Mouse (Mus musculus) neural tube, embryonic 15.5 days (tissue): ENCODE data around the gene Ccdc89. TPM values are rescaled to one million over a fixed set of nuclear protein-coding genes. Genes with fewer than 3 reads are reported as not detected.
A peak's percentile ranks its signal among the peaks of the same experiment; 100 is the strongest.

Experiments
- ATAC-seq: fragments of 200-750 bp; cut with Nextera tagmentation; 2 replicates; pipeline ENCODE4 v1.8.0; 2017; ENCODE audit warnings: mild to moderate bottlenecking, moderate TSS enrichment, moderate library complexity; ENCODE audit not compliant: low FRiP score
- H3K27ac ChIP-seq: fragments of 300-500 bp; sonication (generic); replicated peaks from 2 replicates; pipeline ENCODE4 v1.5.1; 2015; ENCODE audit warnings: mild to moderate bottlenecking, inconsistent platforms
- H3K27me3 ChIP-seq: fragments of 300-500 bp; sonication (generic); replicated peaks from 2 replicates; pipeline ENCODE4 v1.6.1; 2015; ENCODE audit warnings: inconsistent platforms
- H3K36me3 ChIP-seq: fragments of 300-500 bp; sonication (generic); 2 replicates; pipeline ENCODE4 v1.6.1; 2015; ENCODE audit warnings: inconsistent platforms
- H3K4me1 ChIP-seq: fragments of 300-500 bp; sonication (generic); 2 replicates; pipeline ENCODE4 v1.6.1; 2015; ENCODE audit warnings: inconsistent platforms
- H3K4me2 ChIP-seq: fragments of 300-500 bp; sonication (generic); 2 replicates; pipeline ENCODE4 v1.6.1; 2015; ENCODE audit warnings: inconsistent platforms, mild to moderate bottlenecking, moderate library complexity
- H3K4me3 ChIP-seq: fragments of 300-500 bp; sonication (generic); replicated peaks from 2 replicates; pipeline ENCODE4 v1.5.1; 2015; ENCODE audit warnings: mild to moderate bottlenecking, inconsistent platforms
- H3K9ac ChIP-seq: fragments of 300-500 bp; sonication (generic); replicated peaks from 2 replicates; pipeline ENCODE4 v1.6.1; 2015; ENCODE audit warnings: mild to moderate bottlenecking, inconsistent platforms
- H3K9me3 ChIP-seq: fragments of 300-500 bp; sonication (generic); replicated peaks from 2 replicates; pipeline ENCODE4 v1.6.1; 2016; ENCODE audit warnings: inconsistent platforms
- WGBS: fragments of 180-500 bp; shearing (Covaris S2); methylation state at CpG from one replicate; pipeline ENCODE4 v1.1.7; 2015; ENCODE audit warnings: mixed read lengths; 5-methylcytosine and 5-hydroxymethylcytosine counted together
- polyA plus RNA-seq: library from polyadenylated mRNA; unstranded; fragments of >200 nt; fragmentation: Nextera tagmentation; extraction: Ambion mirVana; gene quantifications from 2 replicates; pipeline ENCODE4 v1.2.1, GENCODE M21; 2015

Ccdc89 gene
- 1.3 and 1.5 TPM in 2 replicates for polyA plus RNA-seq

- H3K36me3 ChIP-seq, result no peaks in the 10 kb centered on the region
- peak within 1 kb of the TSS; percentile 47 for H3K9ac ChIP-seq
- H3K4me2 ChIP-seq, result peak within 1 kb of the TSS; percentile 81
- H3K9me3 ChIP-seq, result no peaks in the 10 kb centered on the region
- H3K27ac ChIP-seq, result peak within 1 kb of the TSS; percentile 58
- H3K27me3 ChIP-seq, result no peaks in the 10 kb centered on the region
- H3K4me3 ChIP-seq, result peak within 1 kb of the TSS; percentile 47
- peaks cover 11% of the 10 kb centered on the region for H3K4me1 ChIP-seq
- WGBS, result 20% methylated on average over 29 of the region's 29 CpGs
- ATAC-seq, result peak; percentile 100
Measured at GRCm38 (mm10) chr7:90426020-90427001, at the start of gene Ccdc89. Ccdc89 (plus strand) TSS chr7:90426577.

- peaks cover 8% of the 10 kb centered on the region; the same call in 1 of the 2 replicates for H3K4me1 ChIP-seq
- no peak overlapping the region for H3K4me2 ChIP-seq
- no peak overlapping the region for H3K9ac ChIP-seq
- no peaks in the 10 kb centered on the region for H3K27me3 ChIP-seq
- no peaks in the 10 kb centered on the region for H3K9me3 ChIP-seq
- ATAC-seq, result no peak
- no peaks in the 10 kb centered on the region for H3K36me3 ChIP-seq
- 93% methylated on average over 2 of the region's 2 CpGs for WGBS
- no peak overlapping the region for H3K27ac ChIP-seq
- H3K4me3 ChIP-seq, result no peak overlapping the region
Measured at GRCm38 (mm10) chr7:90384411-90384810, 42.0 kb upstream of the Ccdc89 start.

GRCm38 (mm10) chr7:90386885-90387459 is 39.4 kb upstream of the Ccdc89 start:
- H3K27ac ChIP-seq, result peak overlapping the region; percentile 39; the same call in 1 of the 2 replicates
- peak overlapping the region; percentile 52 for H3K4me2 ChIP-seq
- H3K36me3 ChIP-seq, result no peaks in the 10 kb centered on the region
- H3K4me3 ChIP-seq, result peak overlapping the region; percentile 33
- no peaks in the 10 kb centered on the region for H3K27me3 ChIP-seq
- no peaks in the 10 kb centered on the region for H3K9me3 ChIP-seq
- peaks cover 8% of the 10 kb centered on the region; the same call in 1 of the 2 replicates for H3K4me1 ChIP-seq
- WGBS, result 2% methylated on average over 8 of the region's 8 CpGs
- peak; percentile 92 for ATAC-seq
- H3K9ac ChIP-seq, result peak overlapping the region; percentile 33

- no peaks in the 10 kb centered on the region for H3K27me3 ChIP-seq
- no peak for ATAC-seq
- WGBS, result 46% methylated on average over 3 of the region's 3 CpGs
- no peak overlapping the region for H3K4me3 ChIP-seq
- no peak overlapping the region for H3K27ac ChIP-seq
- peaks cover 8% of the 10 kb centered on the region; the same call in 1 of the 2 replicates for H3K4me1 ChIP-seq
- H3K9ac ChIP-seq, result no peak overlapping the region
- H3K36me3 ChIP-seq, result no peaks in the 10 kb centered on the region
- no peaks in the 10 kb centered on the region for H3K9me3 ChIP-seq
- no peak overlapping the region for H3K4me2 ChIP-seq
Measured at GRCm38 (mm10) chr7:90389765-90390164, 36.6 kb upstream of the Ccdc89 start.

- Histone ChIP-seq H3K36me3 (no peaks in the 10 kb centered on the region), H3K4me2 (no peak overlapping the region), H3K27ac (no peak overlapping the region), H3K4me1 (no peaks in the 10 kb centered on the region), H3K9ac (no peak overlapping the region), H3K9me3 (no peaks in the 10 kb centered on the region), H3K27me3 (no peaks in the 10 kb centered on the region), H3K4me3 (no peak overlapping the region)
- WGBS, result 70% methylated on average over 4 of the region's 4 CpGs
- no peak for ATAC-seq
Measured at GRCm38 (mm10) chr7:90395073-90395472, 31.3 kb upstream of the Ccdc89 start.

- Histone ChIP-seq H3K4me1 (no peaks in the 10 kb centered on the region), H3K27ac (no peak overlapping the region), H3K27me3 (no peaks in the 10 kb centered on the region), H3K4me2 (no peak overlapping the region), H3K9me3 (no peaks in the 10 kb centered on the region), H3K9ac (no peak overlapping the region), H3K4me3 (no peak overlapping the region), H3K36me3 (no peaks in the 10 kb centered on the region)
- WGBS, result 56% methylated on average over 5 of the region's 5 CpGs
- ATAC-seq, result no peak
Measured at GRCm38 (mm10) chr7:90395928-90396327, 30.4 kb upstream of the Ccdc89 start.

GRCm38 (mm10) chr7:90409934-90410333 is 16.4 kb upstream of the Ccdc89 start:
- H3K27me3 ChIP-seq, result no peaks in the 10 kb centered on the region
- H3K4me3 ChIP-seq, result no peak overlapping the region
- H3K27ac ChIP-seq, result no peak overlapping the region
- no peaks in the 10 kb centered on the region for H3K9me3 ChIP-seq
- ATAC-seq, result no peak
- no peak overlapping the region for H3K4me2 ChIP-seq
- no peaks in the 10 kb centered on the region for H3K4me1 ChIP-seq
- no peak overlapping the region for H3K9ac ChIP-seq
- no peaks in the 10 kb centered on the region for H3K36me3 ChIP-seq
- WGBS, result 44% methylated on average over 3 of the region's 3 CpGs

GRCm38 (mm10) chr7:90427006-90427405 is 629 bp downstream of the Ccdc89 start:
- 71% methylated on average over 9 of the region's 9 CpGs for WGBS
- peaks cover 11% of the 10 kb centered on the region for H3K4me1 ChIP-seq
- peak overlapping the region; percentile 54 for H3K27ac ChIP-seq
- no peaks in the 10 kb centered on the region for H3K36me3 ChIP-seq
- H3K4me3 ChIP-seq, result peak overlapping the region; percentile 47
- no peaks in the 10 kb centered on the region for H3K27me3 ChIP-seq
- H3K9me3 ChIP-seq, result no peaks in the 10 kb centered on the region
- peak overlapping the region; percentile 81 for H3K4me2 ChIP-seq
- peak overlapping the region; percentile 47 for H3K9ac ChIP-seq
- ATAC-seq, result no peak

- peaks cover 2% of the 10 kb centered on the region for H3K4me1 ChIP-seq
- no peak overlapping the region for H3K9ac ChIP-seq
- ATAC-seq, result no peak
- no peak overlapping the region for H3K4me3 ChIP-seq
- no peaks in the 10 kb centered on the region for H3K27me3 ChIP-seq
- no peak overlapping the region for H3K27ac ChIP-seq
- no peak overlapping the region for H3K4me2 ChIP-seq
- H3K36me3 ChIP-seq, result no peaks in the 10 kb centered on the region
- no peaks in the 10 kb centered on the region for H3K9me3 ChIP-seq
Measured at GRCm38 (mm10) chr7:90432221-90432620, 5.8 kb downstream of the Ccdc89 start.

GRCm38 (mm10) chr7:90440044-90440443 is 13.7 kb downstream of the Ccdc89 start:
- Histone ChIP-seq H3K9me3 (no peaks in the 10 kb centered on the region), H3K4me1 (peaks cover 4% of the 10 kb centered on the region; the same call in 1 of the 2 replicates), H3K4me3 (no peak overlapping the region), H3K27me3 (no peaks in the 10 kb centered on the region), H3K27ac (no peak overlapping the region), H3K9ac (no peak overlapping the region), H3K4me2 (no peak overlapping the region), H3K36me3 (no peaks in the 10 kb centered on the region)
- ATAC-seq, result no peak
- 95% methylated on average over 4 of the region's 4 CpGs for WGBS

GRCm38 (mm10) chr7:90442070-90442469 is 15.7 kb downstream of the Ccdc89 start:
- ATAC-seq, result peak; percentile 9; the same call in 1 of the 2 replicates
- H3K9ac ChIP-seq, result peak overlapping the region; percentile 92
- no peaks in the 10 kb centered on the region for H3K27me3 ChIP-seq
- peak overlapping the region; percentile 80 for H3K4me3 ChIP-seq
- no peaks in the 10 kb centered on the region for H3K36me3 ChIP-seq
- H3K27ac ChIP-seq, result peak overlapping the region; percentile 98
- H3K9me3 ChIP-seq, result no peaks in the 10 kb centered on the region
- H3K4me2 ChIP-seq, result peak overlapping the region; percentile 60
- 8% methylated on average over 4 of the region's 4 CpGs for WGBS
- peaks cover 10% of the 10 kb centered on the region for H3K4me1 ChIP-seq
